Mouse (Mus musculus): ENCODE measurements around the gene Mgea5. TPM values are rescaled to one million over a fixed set of nuclear protein-coding genes. Genes with fewer than 3 reads are reported as not detected.

Mgea5 gene
- 24.5 TPM for polyA plus RNA-seq (2015; fragmentation: Illumina TruSeq; extraction: RNeasy Lipid Tissue Mini Kit (QIAGEN cat#74804); ENCODE audit: insufficient read depth, low read depth, low replicate concordance)

GRCm38 (mm10) chr19:45783181-45783932 lies at the start of gene Mgea5:
Gene Mgea5 (minus strand): TSS chr19:45783837.

GRCm38 (mm10) chr19:45815831-45816405 lies 32.3 kb upstream of the Mgea5 start, which contains the start of gene Kcnip2:
Gene Kcnip2 (minus strand): TSS chr19:45816061.

GRCm38 (mm10) chr19:45749243-45750043 lies 34.2 kb downstream of the Mgea5 start, which contains the start of gene Npm3:
Gene Npm3 (minus strand): TSS chr19:45749591.

GRCm38 (mm10) chr19:45742218-45742983 lies 41.2 kb downstream of the Mgea5 start, which contains the start of gene Fgf8:
Gene Fgf8 (minus strand): TSS chr19:45742915.

Other genes with a start within 250 kb of the Mgea5 start
- 5.8 TPM for gene Poll, start 223.3 kb downstream of the Mgea5 start, polyA plus RNA-seq (2015; fragmentation: Illumina TruSeq; extraction: RNeasy Lipid Tissue Mini Kit (QIAGEN cat#74804); ENCODE audit: insufficient read depth, low read depth, low replicate concordance)
- gene Gm17018, start 223.2 kb downstream of the Mgea5 start, polyA plus RNA-seq (2015; fragmentation: Illumina TruSeq; extraction: RNeasy Lipid Tissue Mini Kit (QIAGEN cat#74804); ENCODE audit: insufficient read depth, low read depth, low replicate concordance), result 4.9 TPM
- 5.5 TPM for gene Fbxw4, start 123.5 kb downstream of the Mgea5 start, polyA plus RNA-seq (2015; fragmentation: Illumina TruSeq; extraction: RNeasy Lipid Tissue Mini Kit (QIAGEN cat#74804); ENCODE audit: insufficient read depth, low read depth, low replicate concordance)
- gene Fgf8, start 40.9 kb downstream of the Mgea5 start, polyA plus RNA-seq (2015; fragmentation: Illumina TruSeq; extraction: RNeasy Lipid Tissue Mini Kit (QIAGEN cat#74804); ENCODE audit: insufficient read depth, low read depth, low replicate concordance), result not detected
- gene Npm3, start 34.2 kb downstream of the Mgea5 start, polyA plus RNA-seq (2015; fragmentation: Illumina TruSeq; extraction: RNeasy Lipid Tissue Mini Kit (QIAGEN cat#74804); ENCODE audit: insufficient read depth, low read depth, low replicate concordance), result 14.4 TPM
- 0.59 TPM for gene Kcnip2, start 32.2 kb upstream of the Mgea5 start, polyA plus RNA-seq (2015; fragmentation: Illumina TruSeq; extraction: RNeasy Lipid Tissue Mini Kit (QIAGEN cat#74804); ENCODE audit: insufficient read depth, low read depth, low replicate concordance)
- gene Armh3, start 214.7 kb upstream of the Mgea5 start, polyA plus RNA-seq (2015; fragmentation: Illumina TruSeq; extraction: RNeasy Lipid Tissue Mini Kit (QIAGEN cat#74804); ENCODE audit: insufficient read depth, low read depth, low replicate concordance), result 2.5 TPM
- 2.1 TPM for gene Hps6, start 219.7 kb upstream of the Mgea5 start, polyA plus RNA-seq (2015; fragmentation: Illumina TruSeq; extraction: RNeasy Lipid Tissue Mini Kit (QIAGEN cat#74804); ENCODE audit: insufficient read depth, low read depth, low replicate concordance)